Mouse (Mus musculus): ENCODE results near the gene Gdpd4. TPM values are rescaled to one million over a fixed set of nuclear protein-coding genes. Genes with fewer than 3 reads are reported as not detected.
A peak's percentile ranks its signal among the peaks of the same experiment; 100 is the strongest.

The Gdpd4 gene
- polyA plus RNA-seq (2017; shearing (Covaris generic)) = not detected

DNA sequence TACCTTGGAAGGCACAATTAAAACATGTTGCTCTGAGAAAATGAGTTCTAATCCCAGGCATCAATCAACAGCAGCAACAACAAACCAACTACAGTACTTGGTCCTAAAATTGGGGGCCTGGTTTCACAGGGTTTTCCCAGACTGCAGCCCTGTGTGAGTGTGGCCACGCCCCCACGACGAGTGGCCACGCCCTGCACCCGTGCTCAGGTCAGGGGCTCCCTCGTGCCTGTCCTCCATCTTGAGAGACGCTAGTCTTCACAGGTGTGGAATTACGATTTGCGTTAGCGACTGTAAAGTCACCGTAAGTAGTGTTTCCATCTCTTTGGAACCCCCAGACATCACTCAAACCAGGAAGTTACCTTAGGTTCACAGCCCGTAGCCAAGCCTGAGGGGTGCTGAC is at the start of gene Gdpd4:
Gene Gdpd4 (plus strand): TSS at position 214 of the 400 bp plus-strand sequence.
- ATAC-seq = no peak

GRCm38 (mm10) chr7:97872396-97872795 is 47.4 kb upstream of the Gdpd4 start:
- ATAC-seq = no peak

DNA sequence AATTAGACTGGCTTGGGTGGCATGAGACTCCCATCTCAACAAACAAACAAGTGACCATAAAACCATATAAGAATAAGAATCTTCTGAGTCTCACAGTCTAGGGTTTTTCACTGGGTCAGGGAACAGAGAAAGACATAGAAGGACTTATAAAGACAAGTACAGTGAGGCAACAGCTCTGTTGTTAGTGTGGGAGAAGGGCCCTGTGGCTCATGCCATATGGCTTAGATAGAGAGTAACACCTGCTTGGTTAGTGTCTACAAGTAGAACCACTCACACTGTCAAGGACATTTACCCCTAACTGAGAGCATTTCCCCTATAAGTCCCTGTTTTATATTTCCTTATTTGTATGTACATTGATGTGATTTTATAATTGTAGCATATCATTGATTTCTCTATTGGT is 46.4 kb upstream of the Gdpd4 start:
- no peak for ATAC-seq

- peak; percentile 82 for ATAC-seq
Observed at GRCm38 (mm10) chr7:97877846-97878538, 41.8 kb upstream of the Gdpd4 start.

DNA sequence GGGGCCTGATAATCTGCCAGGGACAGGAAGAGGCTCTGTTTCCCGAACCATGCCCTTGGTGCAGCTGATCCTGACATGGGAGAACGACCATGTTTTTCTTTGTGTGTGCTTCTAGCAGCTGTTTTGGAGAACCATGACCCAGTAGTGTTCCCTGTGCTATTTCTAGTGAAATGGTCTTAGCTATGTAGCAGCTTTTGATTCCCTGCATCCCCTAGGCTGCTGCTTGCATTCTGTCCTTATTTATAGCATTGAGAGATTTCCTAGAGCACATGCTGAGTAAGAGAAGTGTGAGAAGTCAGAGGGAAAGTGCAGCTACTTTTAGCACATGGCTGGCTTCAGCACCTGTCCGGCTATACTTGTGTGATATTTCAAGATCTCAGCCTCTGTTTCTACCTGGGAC is 8.1 kb upstream of the Gdpd4 start:
- no peak for ATAC-seq

DNA sequence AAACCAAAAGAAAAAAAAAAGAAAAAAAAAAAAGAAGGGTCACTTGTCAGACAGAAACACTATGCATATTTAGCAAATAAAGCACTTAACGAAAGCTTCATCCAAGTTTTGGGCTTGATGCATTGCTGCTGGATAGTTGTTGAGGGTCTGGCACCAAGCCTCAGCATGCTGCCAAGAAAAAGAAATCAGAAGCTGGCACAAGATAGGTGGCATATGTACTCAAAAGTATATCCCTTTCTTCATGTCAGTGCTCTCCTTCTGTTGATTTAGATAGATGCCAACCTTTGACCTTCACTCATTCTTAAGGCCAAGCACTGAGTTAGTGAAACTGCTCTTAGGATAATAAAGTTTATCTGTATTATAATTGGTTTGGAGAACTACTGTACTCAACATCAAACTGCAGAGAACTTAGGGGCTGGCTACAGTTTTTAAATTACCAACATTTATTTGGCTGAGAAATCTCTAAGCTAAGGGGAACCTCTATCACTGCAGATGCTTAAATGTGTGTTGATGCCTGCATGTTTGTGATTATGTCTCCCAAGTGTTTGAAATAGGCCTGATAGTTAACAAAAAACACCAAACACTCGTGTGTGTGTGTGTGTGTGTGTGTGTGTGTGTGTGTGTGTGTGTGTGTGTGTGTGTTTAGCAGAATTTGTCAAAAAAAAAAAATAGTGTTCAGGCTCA is 4.8 kb upstream of the Gdpd4 start:
- no peak for ATAC-seq

- no peak for ATAC-seq
Observed at GRCm38 (mm10) chr7:97925819-97926218, 6.1 kb downstream of the Gdpd4 start.

DNA sequence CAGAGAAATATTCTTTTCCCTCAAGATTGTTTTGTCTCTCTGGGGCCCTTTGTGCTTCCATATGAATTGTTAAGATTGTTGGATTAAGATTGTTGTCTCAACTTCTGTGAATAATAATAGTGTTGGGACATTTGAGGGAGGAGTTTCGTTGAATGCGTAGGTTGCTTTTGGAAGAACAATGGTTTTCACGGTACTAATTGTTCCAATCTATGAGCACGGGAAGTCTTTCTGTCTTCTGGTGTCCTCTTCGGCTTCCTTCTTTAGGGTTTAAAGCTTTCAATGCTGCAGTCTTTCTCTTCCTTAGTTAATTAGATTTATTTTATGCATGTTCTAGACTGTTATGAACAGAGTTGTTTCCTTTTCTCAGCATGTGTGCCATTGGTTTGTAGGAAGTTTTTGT is 7.2 kb downstream of the Gdpd4 start:
- ATAC-seq = no peak

DNA sequence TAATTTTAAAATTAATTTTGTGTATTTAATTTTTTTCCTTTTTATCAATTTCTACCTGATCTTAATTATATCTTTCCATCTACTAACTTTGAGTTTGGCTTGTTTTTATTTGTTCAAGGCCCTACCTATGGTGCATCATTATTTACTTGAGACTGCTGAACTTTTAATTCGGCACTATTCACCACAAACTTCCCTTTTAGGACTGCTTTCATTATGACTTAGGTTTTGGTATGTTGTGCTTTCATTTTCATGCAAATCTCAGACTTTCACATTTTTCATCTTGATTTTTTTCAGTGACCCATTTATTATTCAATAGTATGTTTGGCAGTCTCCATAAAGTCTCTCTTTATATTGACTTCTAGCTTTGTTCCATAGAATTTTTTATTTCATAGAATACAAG is 24.7 kb downstream of the Gdpd4 start:
- ATAC-seq = no peak

DNA sequence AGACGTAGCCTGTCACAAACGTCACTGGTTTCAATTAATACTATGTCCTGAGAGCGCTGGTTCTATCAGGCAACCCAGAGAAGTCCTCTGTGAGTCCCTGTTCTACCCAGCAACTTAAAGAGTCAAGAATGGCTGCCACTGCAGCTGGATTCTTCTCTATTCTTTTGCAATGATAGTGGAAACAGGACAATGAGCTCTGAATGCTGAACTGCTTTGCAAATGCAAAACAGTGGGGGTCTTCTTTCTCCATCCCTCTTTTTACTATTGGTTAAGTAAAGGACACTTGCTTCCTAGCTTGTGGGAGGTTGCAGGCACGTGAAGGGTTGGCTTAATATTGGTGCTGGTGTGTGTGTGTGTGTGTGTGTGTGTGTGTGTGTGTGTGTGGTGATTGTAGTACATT is 52.7 kb downstream of the Gdpd4 start:
- no peak for ATAC-seq

GRCm38 (mm10) chr7:97977463-97977862 is 57.7 kb downstream of the Gdpd4 start:
- ATAC-seq = peak; percentile 69

DNA sequence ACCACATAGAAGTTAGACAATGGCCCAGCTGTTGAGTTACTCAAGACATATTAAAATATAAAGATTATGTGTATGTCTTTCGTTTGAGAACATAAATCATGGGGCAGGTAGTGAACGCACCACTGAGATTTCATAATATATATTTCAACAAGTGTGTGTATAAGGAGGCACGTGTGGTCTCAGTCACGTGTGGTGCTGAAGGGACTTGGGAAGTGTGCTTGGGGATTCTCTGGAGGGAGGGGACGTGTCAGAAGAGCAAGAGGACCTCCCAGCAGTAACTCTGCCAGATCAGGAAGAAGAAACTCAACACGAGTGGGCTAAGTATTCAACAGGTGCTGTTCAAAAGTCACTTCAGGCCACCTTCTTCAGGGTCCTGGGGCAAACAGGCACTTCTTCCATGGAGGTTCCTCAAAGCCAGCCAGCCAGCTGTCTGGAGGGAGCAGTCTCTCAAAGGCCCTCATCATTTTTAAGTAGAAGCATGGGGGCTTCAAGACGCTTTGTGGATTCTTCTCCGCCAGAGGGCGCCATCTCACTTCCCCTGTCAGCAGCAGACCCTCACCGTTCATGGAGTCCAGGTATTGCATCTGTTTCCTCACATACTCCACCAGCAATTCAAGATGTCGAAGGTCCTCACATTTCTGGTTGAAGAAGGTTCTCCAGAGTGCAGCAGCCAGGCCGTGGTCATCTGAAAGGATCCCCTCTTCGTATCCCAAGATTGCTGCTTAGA is 64.5 kb downstream of the Gdpd4 start:
- ATAC-seq = no peak

GRCm38 (mm10) chr7:98002617-98003016 is 82.9 kb downstream of the Gdpd4 start:
- no peak for ATAC-seq

- no peak for ATAC-seq
Observed at GRCm38 (mm10) chr7:98048101-98048824, 128.5 kb downstream of the Gdpd4 start.

DNA sequence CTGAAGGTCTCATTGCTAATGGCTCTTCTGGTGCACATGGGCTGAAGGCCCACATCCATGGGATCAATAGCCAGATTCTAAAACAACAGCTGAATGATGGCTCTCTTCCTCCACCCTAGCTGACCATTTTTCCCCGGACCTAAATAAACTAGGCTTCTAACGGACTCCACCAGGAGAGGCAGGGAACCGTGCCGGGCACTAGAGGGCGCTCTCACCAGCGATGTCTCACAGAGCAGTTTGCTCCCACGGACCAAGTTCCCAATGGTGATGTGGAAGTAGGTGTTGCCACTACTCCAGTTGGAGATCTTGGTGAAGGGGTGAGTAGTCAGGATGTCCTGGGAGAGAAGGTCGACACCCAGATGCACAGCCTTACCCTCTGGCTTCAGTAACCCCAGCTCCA is 132.2 kb downstream of the Gdpd4 start:
- no peak for ATAC-seq

DNA sequence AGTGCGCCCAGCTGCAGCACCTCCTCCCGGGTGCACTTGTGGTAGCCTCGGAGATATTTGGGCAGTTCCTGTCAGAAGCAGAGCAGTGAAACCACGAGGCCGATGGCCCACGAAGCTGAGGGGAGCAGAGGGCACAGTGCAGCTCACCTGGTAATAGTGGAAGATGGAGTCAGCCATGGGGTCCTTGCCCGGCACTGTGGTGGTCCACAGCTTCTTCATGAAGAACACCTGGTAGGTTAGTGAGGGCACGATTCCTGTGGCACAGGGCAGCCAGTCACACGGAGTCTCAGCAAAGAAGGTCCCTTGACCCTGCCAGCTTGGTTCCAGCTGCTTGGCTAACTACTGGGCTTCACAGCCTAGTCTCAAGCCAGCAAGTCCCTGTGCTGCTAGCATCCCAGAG is 134.7 kb downstream of the Gdpd4 start:
- no peak for ATAC-seq

DNA sequence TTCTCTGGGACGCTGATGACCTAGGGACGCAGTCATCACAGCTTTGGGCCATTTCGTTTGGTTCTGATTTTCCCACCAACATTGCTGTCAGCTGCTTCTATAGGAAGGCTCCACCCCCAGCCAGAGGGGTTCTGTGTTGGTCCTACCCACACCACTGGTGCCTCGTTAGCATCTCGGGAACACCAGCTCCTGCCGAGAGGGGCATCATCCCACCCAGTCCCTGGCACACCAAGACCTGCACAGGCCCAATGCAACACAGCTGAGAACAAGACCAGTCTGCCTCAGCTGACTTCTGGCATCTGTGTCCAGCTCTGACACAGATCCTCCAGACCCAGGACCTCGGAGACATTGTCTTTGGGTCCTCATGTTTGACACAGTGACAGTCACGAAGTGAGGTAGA is 135.2 kb downstream of the Gdpd4 start:
- no peak for ATAC-seq

GRCm38 (mm10) chr7:98066229-98066628 is 146.5 kb downstream of the Gdpd4 start:
- ATAC-seq = no peak

DNA sequence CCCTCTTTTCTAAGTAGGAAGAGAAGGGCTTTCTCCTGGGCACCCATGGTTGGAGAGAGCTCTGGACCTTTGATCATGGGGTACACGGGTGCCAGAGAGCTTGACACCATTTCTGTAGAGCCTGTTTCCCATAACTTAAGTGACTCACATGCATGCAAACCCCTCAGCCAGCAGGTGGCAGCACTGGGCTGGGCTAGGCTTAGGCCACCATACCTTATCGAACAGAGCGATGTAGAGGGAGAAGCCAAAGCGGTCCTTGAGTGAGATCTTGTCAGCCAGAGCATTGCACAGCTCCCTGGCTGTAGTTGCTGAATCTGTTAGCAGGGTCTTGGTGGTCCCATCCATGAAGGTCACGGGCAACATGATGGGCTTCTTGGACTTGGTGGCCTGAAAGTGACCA is 151.9 kb downstream of the Gdpd4 start:
- peak; percentile 84 for ATAC-seq

DNA sequence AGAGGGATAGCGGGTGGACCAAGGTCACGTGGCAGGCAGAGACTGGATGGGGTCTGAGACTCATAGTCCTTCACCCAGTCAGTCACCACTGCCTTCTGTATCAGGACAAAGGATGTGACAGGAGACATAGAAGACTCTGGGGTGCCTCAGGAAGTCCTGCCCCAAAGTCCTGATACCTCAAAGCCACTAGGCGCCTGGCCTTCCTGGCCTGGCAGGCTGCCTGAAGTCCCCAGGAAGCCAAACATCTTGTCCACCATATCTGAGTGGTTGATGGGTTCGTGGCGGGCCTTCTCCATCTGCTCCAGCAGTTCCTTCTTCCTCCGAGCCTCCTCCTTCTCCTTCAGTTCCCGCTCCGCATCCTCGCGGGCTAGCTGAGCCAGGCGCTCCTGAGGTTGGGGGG is 157.7 kb downstream of the Gdpd4 start:
- ATAC-seq = no peak

DNA sequence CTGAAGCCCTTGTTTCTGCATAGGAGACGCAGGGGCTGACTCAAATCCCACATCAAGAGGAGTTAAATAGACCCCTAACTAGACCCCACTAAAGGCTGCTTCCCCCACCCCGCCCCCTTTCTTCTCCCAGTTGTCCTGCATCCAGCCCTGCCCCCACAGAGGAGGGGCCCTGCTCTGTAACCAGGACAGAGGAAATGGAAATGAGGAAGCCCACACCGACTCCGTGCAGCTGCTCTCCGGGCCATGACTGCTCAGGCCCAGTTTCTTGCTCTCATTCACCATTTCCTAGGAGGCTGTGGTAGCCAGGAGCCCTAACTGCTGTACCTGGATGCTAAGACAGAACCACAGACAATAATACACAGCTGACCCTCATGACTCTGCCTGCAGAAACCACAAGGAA is 162.6 kb downstream of the Gdpd4 start:
- ATAC-seq = no peak

DNA sequence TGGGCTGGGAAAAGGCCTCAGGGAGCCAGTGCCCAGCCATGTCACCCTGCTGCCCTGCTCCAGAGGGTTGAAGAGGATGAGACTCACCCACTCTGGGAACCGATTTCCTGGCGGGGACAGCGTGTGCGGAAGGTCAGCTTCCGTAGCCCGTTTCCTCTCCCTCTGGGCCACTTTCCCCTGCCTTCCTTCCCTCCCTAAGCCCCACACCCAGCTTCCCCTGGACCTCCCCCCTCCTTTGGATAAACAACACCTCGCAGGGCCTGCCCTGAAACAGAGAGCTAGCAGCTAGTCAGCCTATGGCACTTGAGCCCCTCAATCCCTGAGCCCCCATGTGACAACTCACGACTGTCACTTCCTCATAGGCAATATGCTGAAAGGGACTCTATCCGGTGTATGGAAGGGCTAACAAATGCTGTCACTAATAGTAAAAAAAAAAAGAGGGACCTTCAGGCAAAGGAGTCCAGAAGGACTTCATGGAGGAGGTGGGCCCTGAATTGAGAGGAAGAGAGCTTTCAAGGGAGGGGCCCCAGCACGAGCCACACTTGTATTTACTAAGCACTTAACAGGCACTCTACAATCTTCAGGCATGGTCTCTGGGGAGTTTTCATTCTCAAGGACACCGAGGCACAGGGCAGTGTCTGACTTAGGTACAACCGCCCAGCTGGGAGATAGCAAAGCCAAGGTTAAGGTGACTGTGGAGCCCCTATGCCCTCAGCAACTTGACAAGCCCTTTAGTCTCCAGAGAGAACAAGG is 165.0 kb downstream of the Gdpd4 start:
- no peak for ATAC-seq

Data from activated CD4-positive, CD25-positive, alpha-beta regulatory T cell, adult 4 months (primary cell).